Mouse (Mus musculus) fibroblast of lung, adult 2 months (primary cell): ENCODE results near the gene Themis.
A peak's percentile ranks its signal among the peaks of the same experiment; 100 is the strongest.

ENCODE experiments used
- DNase-seq: peaks from one replicate; pipeline ENCODE4 v3.0.0-alpha.2; 2011; ENCODE audit warnings: low read depth

The Themis gene

DNA sequence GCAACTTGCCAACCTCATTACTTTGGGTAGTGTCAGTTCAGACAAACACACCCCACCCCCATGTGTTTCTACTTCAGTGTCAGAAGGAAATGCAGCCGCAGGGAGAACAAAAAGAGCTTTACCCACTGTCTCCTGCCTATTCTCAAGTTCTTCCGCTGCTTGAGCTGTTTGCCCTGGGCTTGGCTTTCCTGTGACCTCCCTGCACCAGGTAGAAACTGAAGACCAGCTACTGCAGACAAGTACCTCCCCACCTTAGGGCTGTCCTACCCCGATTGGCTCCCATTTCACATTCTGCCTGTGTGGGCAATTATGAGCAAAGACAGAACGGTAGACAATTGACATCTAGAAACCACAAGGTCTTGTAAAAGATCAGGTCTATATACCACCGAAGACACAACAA lies at the start of gene Themis:
Themis (plus strand) TSS at position 100 of the 400 bp plus-strand sequence.
- no peak for DNase-seq

DNA sequence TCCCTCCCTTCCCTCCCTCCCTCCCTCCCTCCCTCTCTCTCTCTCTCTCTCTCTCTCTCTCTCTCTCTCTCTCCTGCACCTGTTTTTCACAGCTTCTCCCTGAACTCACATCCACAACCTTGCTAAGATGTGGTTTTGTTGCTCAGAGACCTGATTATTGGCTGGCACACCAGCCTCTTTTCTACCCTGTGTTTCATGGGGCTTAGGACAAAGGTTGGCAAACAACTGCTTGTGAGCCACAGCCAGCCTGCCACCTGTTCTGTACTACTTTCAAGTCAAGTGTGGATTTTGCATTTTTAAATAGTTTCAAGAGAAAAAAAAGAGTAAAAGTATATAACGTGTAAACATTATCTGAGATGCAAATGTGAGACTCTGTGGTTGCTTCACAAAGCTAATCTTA lies 48.7 kb upstream of the Themis start:
- no peak for DNase-seq

DNA sequence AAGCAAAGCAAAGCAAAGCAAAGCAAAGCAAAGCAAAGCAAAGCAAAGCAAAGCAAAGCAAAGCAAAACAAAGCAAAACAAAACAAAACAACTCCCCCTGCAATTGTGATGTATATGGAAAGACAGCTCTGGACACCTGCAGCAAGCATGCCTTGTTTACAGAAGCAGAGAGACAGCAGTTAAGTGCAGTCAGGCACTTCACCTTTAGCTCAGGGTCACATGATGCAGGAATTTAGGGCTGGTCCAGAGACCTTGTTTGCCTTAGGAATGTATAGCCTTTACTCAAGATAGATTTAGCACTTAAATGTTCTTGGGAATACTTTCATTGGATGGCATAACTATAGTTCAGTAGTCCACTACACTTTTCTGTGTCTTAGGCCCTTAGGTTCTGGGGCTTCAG lies 32.1 kb upstream of the Themis start:
- no peak for DNase-seq

DNA sequence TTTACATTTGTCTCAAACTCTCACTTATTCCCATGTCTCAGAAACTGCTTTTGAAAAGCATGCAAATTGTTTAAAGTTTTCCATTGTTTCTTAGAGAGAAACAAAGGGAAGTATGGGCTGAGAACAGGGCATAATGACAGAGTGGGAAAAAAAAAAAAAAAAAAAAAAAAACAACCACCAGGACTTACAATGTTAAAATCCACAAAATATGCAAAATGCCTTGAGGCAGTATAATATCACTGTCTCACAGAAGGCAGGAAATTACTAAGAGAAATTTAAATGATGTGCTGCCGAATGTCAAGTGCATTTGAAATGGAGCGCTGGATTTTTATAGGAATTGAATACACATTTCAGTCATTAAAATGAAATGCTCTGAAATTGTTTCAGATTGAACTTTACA lies 26.3 kb upstream of the Themis start:
- no peak for DNase-seq

DNA sequence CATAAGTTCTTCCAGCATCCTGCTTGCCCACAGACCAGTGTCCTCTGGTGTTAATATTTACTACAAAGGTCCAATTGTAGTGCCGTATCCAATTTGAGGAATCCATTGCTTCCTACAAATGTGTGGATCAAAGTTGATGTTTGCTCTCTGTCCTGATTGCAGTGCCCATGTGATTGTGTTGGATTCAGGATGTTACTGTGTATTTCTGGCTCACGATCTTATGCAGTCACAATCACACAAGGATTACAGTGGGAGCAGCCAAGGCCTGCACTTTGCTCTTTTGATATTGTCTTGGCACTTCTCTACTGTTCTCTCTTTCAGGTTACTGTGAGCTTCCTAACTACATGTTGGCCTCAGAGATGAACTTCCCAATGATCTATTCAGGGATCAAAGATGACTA lies 20.3 kb upstream of the Themis start:
- DNase-seq, result no peak

DNA sequence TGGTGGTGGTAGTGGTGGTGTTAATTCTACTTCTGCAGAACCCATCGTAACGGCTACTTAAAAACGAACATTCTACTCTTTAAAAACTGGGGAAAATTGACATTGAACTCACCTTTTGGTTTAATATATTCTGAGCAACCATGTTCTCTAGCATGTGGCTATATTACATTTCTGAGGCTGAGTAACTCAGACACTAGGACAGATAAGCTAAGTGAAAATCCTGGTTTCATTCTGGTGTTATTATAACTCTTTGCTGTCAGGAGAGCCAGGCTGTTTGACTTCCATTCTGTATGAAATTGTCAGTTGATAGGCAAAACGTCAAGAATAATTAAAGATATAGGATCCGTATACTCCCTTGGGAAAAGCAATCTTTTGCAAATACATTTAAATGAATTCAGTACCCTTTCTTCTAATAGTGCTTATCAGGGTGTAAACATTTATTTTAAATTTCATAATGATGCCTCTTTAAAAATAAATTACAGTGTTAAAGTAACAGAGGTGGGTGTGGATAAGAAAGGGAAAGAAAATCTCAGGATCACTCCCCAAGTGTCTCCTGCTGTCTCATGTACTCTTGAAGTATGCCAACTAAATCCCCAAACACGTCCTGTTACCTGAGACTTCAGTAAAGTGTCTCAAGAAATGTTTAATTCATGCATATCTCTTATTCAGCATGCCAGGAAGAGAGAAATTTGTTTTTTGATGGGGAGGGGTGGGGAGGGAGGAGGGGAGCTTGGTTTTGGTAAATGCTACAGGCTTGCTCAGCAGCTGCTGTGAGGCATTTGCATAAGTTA lies 18.9 kb upstream of the Themis start:
- DNase-seq, result no peak

DNA sequence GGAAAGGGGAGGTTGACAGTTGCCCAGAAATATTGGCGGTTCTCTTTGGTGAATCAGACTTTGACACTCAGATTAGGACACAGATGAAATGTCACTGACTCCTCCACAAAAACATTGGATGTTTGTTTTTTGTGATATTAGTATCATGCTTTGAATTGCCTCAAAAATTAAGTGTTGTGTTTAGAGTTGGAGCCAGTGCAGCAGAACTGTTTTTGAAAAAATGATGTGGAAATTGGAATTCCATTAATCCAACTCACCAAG lies 18.3 kb upstream of the Themis start:
- no peak for DNase-seq

DNA sequence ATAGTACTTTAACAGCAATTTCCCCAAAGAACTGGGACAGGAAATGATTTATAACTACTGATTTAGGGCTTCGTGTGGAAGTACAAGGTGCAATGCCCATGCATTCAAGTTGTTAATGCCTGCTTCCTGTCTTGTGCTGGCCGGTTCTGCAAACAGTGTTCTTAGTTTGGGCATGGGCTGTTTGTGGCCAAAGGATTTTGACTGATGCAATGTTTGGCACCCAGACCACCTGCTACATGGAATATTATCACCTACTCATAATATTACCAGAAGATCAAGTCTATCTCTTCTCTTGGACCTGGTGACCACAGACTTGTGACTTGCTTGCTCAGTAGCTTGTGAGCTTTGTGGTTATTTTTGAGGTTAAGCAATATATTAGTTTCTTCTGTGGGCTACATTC lies 16.2 kb upstream of the Themis start:
- peak; percentile 30 for DNase-seq

DNA sequence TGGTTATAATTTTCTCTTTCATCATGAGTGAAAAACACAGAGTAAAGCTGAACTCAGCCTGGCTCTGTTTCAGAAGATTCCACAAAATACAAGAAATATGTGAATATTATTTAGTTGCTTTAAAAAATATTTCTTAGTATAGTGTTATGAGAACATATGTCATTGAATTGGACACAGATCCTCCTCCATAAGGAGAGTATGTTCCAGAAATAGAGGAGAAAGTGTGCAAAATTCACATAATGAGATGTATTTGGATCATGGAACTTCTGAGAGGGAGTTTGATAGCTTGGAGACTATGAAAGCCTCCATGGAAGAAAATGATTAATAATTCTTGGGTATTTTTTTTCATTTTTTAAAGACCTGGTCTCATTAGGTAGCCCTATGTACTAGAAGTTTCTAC lies 13.4 kb upstream of the Themis start:
- DNase-seq, result no peak

DNA sequence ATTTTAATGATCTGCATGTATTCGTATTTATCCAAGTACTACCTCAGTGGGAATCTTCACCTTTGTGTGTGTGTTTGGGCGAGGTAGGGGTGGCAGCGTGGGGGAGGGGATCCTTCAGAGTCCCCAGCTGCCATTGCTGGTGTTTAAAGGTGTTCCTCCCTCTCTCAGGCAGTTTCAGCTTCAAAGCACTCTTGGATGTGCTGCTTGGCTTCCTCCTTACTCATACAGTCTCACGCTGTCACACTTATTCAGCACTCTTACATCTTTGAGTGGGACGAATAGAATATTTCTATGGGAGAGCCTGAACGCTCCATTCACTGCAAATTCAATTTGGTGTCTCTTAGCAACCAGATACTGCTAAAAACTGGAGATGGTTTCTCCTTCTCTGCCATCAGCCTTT lies 3.0 kb upstream of the Themis start:
- no peak for DNase-seq

DNA sequence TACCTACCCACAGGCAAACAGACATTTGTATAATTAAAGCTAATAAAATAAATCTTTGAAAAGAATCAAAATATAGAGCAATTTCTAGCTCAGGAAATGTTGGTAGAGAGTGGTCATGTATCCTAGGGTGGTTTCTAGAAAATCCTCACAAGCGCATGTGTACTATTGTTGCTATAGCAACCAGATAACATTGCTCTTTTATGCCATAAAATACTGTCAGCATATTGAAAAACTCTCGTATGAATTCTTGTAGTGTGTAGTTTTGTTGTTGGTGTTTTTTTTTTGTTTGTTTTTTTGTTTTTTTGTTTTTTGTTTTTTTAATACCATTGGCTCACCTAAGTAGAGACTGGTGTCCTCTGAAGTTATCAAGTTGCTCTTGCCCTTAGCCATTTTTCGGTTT lies 5.8 kb downstream of the Themis start:
- no peak for DNase-seq

DNA sequence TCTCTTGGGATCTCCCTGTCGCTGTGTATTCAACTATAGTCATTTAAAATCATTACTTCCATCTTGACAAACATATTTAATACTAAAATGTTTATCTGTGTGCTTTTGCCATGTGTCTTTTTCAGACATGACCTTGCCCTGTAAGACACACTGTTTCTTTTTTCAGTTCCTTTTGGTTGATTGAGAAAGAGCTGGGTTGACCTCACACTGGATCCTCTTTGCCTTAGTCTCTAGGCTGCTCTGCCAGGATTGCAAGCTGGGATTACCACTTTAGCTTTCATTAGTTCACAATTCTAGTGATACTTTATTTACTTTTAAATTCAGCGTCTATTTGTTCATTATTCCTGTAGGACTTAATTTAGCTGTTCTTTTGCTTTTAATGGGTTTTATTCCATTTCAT lies 7.2 kb downstream of the Themis start:
- no peak for DNase-seq

DNA sequence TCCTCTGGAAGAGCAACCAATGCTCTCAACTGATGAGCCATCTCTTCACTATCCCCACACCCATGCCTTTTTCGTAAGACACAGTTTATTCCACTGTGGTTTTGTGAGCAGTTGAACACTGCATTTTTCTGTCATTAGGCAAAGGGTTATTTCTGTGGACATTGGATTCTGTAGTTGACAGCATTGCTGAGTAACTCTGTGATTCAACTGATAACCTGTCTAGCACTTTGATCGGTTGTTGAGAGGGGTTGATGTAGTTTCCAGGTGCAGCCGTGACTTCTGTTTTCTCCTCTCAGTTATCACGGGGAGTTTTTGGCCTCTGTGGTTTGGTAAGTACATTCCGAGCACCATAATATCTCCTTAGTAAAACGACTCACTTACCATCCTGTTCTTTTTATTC lies 26.8 kb downstream of the Themis start:
- DNase-seq, result no peak

DNA sequence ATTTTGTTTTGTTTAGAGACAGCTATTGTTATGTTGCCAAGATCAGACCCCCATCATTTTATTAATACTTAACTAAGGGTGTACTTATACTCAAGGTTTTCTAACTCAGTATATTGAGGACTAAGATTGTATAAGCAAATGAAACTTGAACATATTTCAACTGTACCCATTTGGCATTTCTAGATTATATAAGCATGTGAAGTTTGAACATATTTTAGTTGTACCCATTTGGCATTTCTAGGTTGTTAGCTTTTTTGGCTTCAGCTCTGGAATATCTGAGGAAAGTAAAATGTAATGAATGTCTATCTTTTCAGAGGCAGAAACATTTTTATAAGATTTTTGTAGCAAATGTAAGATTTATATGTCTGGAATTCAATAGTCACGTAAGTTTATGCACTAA lies 27.9 kb downstream of the Themis start:
- DNase-seq, result no peak

DNA sequence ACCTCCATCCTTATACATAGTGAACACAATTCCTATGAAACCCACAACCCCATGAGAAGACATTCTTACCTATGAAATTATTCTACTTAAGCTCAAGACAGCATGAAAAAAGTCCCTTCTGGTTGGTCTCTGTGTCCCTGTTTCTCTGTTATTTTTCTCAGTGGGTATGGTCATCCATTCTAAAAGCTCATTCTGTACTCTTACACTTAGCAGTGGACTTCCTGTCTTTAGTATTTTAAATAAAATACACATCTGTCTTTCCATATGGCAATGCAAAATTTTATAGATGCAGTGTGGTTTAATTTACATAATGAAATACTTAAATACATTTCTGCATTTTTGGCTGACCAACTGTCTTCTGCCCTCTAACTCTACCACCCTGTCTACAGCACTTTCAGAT lies 30.0 kb downstream of the Themis start:
- no peak for DNase-seq

DNA sequence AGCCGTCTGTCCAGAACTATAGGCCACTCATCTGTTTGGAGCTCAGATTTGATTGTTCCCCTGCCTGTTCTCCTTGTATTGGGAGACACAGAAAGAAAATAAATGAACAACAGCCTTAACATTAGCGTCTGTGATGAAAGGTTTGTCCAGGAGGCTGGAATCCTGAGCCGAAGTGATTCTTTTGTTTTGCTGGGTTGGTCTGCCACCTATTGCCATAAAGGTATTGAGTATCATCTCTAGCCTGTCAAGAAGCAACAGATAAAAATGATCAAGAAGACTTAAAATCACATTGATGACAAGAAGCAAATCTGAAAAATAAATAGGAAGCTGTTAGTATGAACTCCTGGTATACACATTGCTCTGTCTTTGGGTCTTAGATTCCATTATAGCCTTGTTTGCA lies 53.7 kb downstream of the Themis start:
- DNase-seq, result no peak

DNA sequence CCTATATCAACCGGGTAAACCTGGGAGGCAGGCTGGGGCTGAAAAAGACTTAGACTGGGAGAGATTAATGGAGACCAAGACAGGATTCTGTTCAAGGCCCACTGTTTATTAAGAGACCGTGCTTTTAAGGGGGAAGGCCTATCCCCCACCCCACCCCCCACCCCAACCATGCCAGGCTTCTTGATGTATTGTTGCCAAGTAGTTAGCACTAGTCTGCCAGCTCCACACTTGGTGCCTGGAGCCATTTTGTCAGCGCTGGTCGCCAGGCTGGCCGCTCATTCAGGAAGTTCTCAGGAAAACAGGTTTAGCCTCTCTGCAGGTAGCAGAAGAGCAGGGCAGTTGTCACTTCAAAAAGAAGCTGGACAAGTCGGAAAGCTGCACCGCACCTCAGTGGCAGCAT lies 55.1 kb downstream of the Themis start:
- no peak for DNase-seq

DNA sequence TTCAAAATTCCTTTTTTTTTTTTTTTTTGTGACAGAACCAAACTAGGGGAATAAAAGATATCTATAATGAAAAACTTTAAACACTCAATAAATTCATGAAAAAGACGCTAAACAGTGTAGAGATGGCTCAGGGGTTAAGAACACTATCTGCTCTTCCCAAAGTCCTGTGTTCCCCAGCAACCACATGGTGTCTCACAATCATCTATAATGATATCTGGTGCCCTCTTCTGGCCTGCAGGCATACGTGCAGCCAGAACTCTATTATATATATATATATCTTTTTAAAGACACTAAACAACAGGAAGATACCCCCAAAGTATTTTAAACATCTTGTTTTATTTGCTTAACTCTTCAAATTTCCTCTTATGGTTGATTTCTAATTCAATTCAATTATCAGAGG lies 62.0 kb downstream of the Themis start:
- DNase-seq, result no peak

DNA sequence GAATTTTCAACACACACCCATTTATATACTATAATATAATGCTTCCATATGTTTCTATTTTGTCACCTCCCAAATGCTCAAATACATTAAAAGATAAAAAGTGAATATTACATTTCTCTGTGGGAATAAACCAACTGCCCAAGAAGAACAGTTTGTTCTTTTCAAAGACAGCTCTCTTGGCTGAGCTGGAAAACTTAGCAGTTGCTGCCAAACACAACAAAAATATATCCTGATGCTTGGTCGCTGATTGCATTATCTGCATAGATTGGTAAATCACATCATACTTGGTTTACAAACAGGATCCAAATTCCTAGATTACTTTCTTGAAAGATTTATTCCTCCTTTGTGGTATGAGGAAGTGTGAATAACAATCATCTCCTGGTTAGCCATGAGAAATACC lies 69.8 kb downstream of the Themis start:
- DNase-seq, result no peak

DNA sequence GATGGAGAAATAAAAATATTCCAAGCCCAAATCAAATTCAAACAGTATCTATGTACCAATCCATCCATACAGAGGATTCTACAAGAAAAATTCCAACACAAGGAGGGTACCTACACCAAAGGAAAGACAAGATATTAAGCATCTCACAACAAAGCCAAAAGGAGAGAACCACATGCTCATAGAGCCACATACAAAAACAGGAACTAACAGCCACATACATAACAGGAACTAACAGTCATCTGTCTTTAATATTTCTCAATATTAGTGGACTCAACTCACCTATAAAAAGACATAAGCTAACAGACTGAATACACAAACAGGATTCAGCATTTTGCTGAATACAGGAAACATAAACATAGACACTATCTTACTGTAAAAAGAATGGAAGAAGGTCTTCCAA lies 78.3 kb downstream of the Themis start:
- DNase-seq, result no peak

DNA sequence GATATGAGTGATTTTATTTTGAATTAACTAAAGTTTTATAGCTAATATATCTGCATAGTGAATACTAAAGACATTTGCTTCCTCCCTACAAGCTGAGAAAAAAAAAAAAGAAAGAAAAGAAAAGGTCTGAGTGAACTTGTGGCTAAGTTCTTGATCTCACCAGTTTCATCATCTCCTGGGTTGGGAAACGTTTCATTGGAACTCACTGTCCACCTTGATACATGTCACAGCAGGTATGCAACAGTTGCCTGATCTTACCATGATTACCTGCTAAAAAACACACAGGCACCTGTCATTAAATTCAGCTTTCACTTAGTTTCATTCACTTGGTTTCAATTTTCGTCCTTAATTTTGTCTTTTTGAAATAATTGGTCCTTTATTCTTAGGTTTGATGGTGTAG lies 85.2 kb downstream of the Themis start:
- DNase-seq, result no peak

DNA sequence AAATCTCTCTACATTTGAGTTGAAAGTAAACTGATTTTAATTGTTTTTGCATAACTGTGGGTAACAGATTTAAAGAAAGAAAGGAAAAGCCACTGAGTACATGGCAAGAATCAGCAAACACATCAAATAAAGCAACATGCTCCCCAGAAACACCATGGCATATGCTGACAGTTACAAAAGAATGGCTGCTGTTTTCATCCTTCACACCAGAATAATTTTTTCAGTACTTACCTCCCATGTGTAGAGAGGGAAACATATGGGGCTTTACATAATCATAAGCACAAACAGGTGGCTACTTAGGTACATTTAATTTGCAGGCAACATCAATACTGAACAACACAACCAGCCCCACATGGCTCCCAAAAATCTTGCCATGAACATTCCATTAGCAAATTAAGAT lies 86.8 kb downstream of the Themis start:
- DNase-seq, result no peak

DNA sequence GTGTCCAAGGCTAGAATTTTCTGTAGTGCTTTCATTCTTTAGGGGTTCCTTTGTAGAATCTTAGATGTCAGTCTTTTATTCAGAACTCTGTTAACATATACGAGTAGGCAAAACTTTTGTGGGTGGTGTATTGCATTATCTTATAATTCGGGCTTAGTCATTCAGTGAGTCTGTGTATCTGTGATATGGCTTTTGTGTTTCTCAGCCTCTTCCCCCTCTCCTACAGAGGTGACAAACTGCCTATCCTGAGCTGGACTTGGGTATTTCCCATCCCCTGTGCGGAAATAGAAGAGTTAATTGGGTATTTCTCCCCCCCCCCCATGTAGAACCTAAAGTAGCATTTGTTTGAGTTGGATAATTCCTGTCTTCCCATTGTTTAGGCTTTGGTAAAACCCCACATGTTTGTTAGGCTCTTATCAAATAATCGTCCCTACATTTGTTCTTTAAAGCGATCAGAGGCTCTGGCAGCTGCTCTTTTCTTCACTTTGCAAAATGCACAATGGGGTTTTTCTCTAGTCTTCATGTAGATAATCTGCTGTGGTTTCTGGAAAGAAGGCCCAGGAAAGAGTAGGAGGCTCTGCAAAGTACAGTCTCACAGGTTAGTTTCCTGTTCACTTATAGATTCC lies 108.7 kb downstream of the Themis start:
- DNase-seq, result no peak

DNA sequence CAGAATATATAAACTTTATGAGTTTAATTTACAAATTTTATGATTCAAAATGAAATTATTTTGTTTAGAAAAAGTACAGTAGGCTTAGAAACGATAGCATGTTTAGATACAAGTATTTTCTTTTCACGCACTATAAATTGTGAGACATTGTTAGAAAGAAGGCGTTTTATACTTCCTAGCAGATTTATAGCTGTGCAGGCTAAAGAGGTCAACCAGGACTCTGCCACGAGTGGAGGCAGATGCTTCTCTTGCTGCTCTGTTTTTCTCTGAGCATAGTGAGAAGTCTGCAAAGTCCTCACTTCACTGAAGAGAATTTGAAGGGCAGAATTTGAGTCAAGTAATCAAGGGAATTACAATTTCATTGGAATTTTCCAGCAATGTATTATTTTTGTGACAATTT lies 131.3 kb downstream of the Themis start:
- no peak for DNase-seq
